Mouse (Mus musculus) limb, embryonic 14.5 days (tissue): Measurements from ENCODE around the gene Dmpk. TPM values are rescaled to one million over a fixed set of nuclear protein-coding genes. Genes with fewer than 3 reads are reported as not detected.
A peak's percentile ranks its signal among the peaks of the same experiment; 100 is the strongest.

Experiments used
- ATAC-seq: fragments of 200-750 bp; cut with Nextera tagmentation; 2 replicates; pipeline ENCODE4 v1.8.0; 2017; ENCODE audit warnings: low read depth, moderate number of reproducible peaks, moderate TSS enrichment; ENCODE audit not compliant: low FRiP score
- DNase-seq: peaks from one replicate; pipeline ENCODE4 v3.0.0-alpha.2; 2015; ENCODE audit warnings: low spot score
- H3K27ac ChIP-seq: fragments of 300-500 bp; sonication (generic); replicated peaks from 2 replicates; pipeline ENCODE4 v1.5.1; 2014; ENCODE audit warnings: low read depth, mild to moderate bottlenecking, low read length, moderate library complexity, mixed read lengths
- H3K27me3 ChIP-seq: fragments of 300-500 bp; sonication (generic); 2 replicates; pipeline ENCODE4 v1.6.1; 2014; ENCODE audit warnings: low read length, mixed read lengths; ENCODE audit not compliant: control insufficient read depth, insufficient read depth
- H3K36me3 ChIP-seq: fragments of 300-500 bp; sonication (generic); 2 replicates; pipeline ENCODE4 v1.6.1; 2014; ENCODE audit warnings: mild to moderate bottlenecking, low read length, moderate library complexity, mixed read lengths; ENCODE audit not compliant: control insufficient read depth, insufficient read depth
- H3K4me1 ChIP-seq: fragments of 300-500 bp; sonication (generic); 2 replicates; pipeline ENCODE4 v1.6.1; 2014; ENCODE audit warnings: antibody characterized with exemption, low read length, mixed read lengths; ENCODE audit not compliant: control insufficient read depth, insufficient read depth
- H3K4me2 ChIP-seq: fragments of 300-500 bp; sonication (generic); replicated peaks from 2 replicates; pipeline ENCODE4 v1.6.1; 2014; ENCODE audit warnings: low read depth, mild to moderate bottlenecking, low read length, moderate library complexity; ENCODE audit not compliant: severe bottlenecking
- H3K4me3 ChIP-seq: fragments of 300-500 bp; sonication (generic); replicated peaks from 2 replicates; pipeline ENCODE4 v1.5.1; 2014; ENCODE audit warnings: low read length
- H3K9ac ChIP-seq: fragments of 300-500 bp; sonication (generic); 2 replicates; pipeline ENCODE4 v1.6.1; 2014; ENCODE audit warnings: mild to moderate bottlenecking, low read depth, low read length, moderate library complexity; ENCODE audit not compliant: severe bottlenecking
- H3K9me3 ChIP-seq: fragments of 300-500 bp; sonication (generic); 2 replicates; pipeline ENCODE4 v1.6.1; 2016; ENCODE audit warnings: low read length; ENCODE audit not compliant: control insufficient read depth
- POLR2A ChIP-seq: fragments of 200-500 bp; IDR thresholded peaks from 2 replicates; pipeline ENCODE4 v1.8.0; 2012; ENCODE audit warnings: inconsistent platforms, mild to moderate bottlenecking, moderate library complexity, borderline replicate concordance; ENCODE audit not compliant: insufficient read depth, insufficient read length; ENCODE audit errors: extremely low read depth
- WGBS: fragments of 180-500 bp; shearing (Covaris S2); extraction: QIAGEN DNeasy Blood & Tissue Kit; methylation state at CpG from one replicate; pipeline ENCODE4 v1.1.7; 2014; 5-methylcytosine and 5-hydroxymethylcytosine counted together
- polyA plus RNA-seq, 2 experiments: library from polyadenylated mRNA; depleted of rRNA in 1 of 2; stranded (reverse) in 1 of 2; unstranded in 1 of 2; fragments of >200 nt; fragmentation: Nextera tagmentation in 1 of 2; extraction: Ambion mirVana in 1 of 2; gene quantifications; 2 replicates each; pipeline versions ENCODE4 v1.2.1 to v1.2.3; 2012 to 2014

The Dmpk gene
- polyA plus RNA-seq, 2 experiments = 37.1 to 143 TPM

GRCm38 (mm10) chr7:19086760-19087159, 3.1 kb downstream of the Dmpk start:
- no peak for TF ChIP-seq POLR2A
- Histone ChIP-seq H3K4me1 (peaks cover 29% of the 10 kb centered on the region), H3K4me2 (no peak overlapping the region), H3K4me3 (no peak overlapping the region), H3K27me3 (no peaks in the 10 kb centered on the region), H3K9me3 (no peaks in the 10 kb centered on the region), H3K36me3 (peaks cover 56% of the 10 kb centered on the region), H3K9ac (no peak overlapping the region), H3K27ac (no peak overlapping the region)
- DNase-seq = no peak
- ATAC-seq = no peak
- 62% methylated on average over 18 of the region's 18 CpGs for WGBS

GRCm38 (mm10) chr7:19088813-19089212, 5.2 kb downstream of the Dmpk start:
- peak; percentile 31 for DNase-seq
- TF ChIP-seq POLR2A = no peak
- 47% methylated on average over 10 of the region's 10 CpGs for WGBS
- H3K27ac ChIP-seq = no peak overlapping the region
- no peak overlapping the region for H3K9ac ChIP-seq
- no peak overlapping the region for H3K4me2 ChIP-seq
- ATAC-seq = no peak
- peaks cover 44% of the 10 kb centered on the region for H3K36me3 ChIP-seq
- peaks cover 36% of the 10 kb centered on the region for H3K4me1 ChIP-seq
- H3K4me3 ChIP-seq = no peak overlapping the region
- H3K9me3 ChIP-seq = no peaks in the 10 kb centered on the region
- H3K27me3 ChIP-seq = no peaks in the 10 kb centered on the region

- H3K36me3 ChIP-seq = peaks cover 39% of the 10 kb centered on the region
- peaks cover 29% of the 10 kb centered on the region for H3K4me1 ChIP-seq
- H3K27me3 ChIP-seq = no peaks in the 10 kb centered on the region
- no peaks in the 10 kb centered on the region for H3K9me3 ChIP-seq
- 35% methylated on average over 13 of the region's 17 CpGs for WGBS
- peak overlapping the region; percentile 12; the same call in 1 of the 2 replicates for H3K9ac ChIP-seq
- TF ChIP-seq POLR2A = no peak
- peak overlapping the region; percentile 84 for H3K4me2 ChIP-seq
- no peak overlapping the region for H3K4me3 ChIP-seq
- ATAC-seq (no peak), DNase-seq (no peak)
- peak overlapping the region; percentile 98; the same call in 1 of the 2 replicates for H3K27ac ChIP-seq
Observed at GRCm38 (mm10) chr7:19091913-19092312, 8.3 kb downstream of the Dmpk start.

GRCm38 (mm10) chr7:19092381-19093173, 8.9 kb downstream of the Dmpk start:
- DNase-seq (peak; percentile 81), ATAC-seq (peak; percentile 31)
- 3% methylated on average over 37 of the region's 38 CpGs for WGBS
- Histone ChIP-seq H3K27me3 (no peaks in the 10 kb centered on the region), H3K27ac (peak overlapping the region; percentile 98), H3K36me3 (peaks cover 39% of the 10 kb centered on the region), H3K4me3 (peak overlapping the region; percentile 79), H3K4me1 (peaks cover 35% of the 10 kb centered on the region), H3K9me3 (no peaks in the 10 kb centered on the region), H3K9ac (peak overlapping the region; percentile 54), H3K4me2 (peak overlapping the region; percentile 84)
- TF ChIP-seq POLR2A = no peak

GRCm38 (mm10) chr7:19093174-19093521, 9.5 kb downstream of the Dmpk start:
- ATAC-seq (peak; percentile 34), DNase-seq (peak; percentile 72)
- Histone ChIP-seq H3K9me3 (no peaks in the 10 kb centered on the region), H3K9ac (peak overlapping the region; percentile 54), H3K27me3 (no peaks in the 10 kb centered on the region), H3K4me2 (peak overlapping the region; percentile 84), H3K36me3 (peaks cover 38% of the 10 kb centered on the region), H3K4me1 (peaks cover 37% of the 10 kb centered on the region), H3K4me3 (peak overlapping the region; percentile 79), H3K27ac (peak overlapping the region; percentile 98)
- WGBS = 0% methylated on average over 11 of the region's 15 CpGs
- no peak for TF ChIP-seq POLR2A
